Mouse (Mus musculus) spleen, postnatal 10 days (tissue): ENCODE data around the gene Olfr157.
"Not testable (repeated sequence)": the region's sequence is repeated elsewhere in the genome, so short reads cannot be mapped to it uniquely, and the experiment has no call there.

Experiments used
- DNase-seq, 2 experiments: peaks; one replicate each; pipeline ENCODE4 v3.0.0; 2021 to 2022; ENCODE audit warnings: low spot score in 2 of 2

Olfr157 gene

GRCm38 (mm10) chr4:43798936-43799335 lies 41.1 kb downstream of the Olfr157 start:
- DNase-seq = no peak

- not testable (repeated sequence) for DNase-seq
These were observed 44.2 kb downstream of the Olfr157 start for GRCm38 (mm10) chr4:43795844-43796243.

GRCm38 (mm10) chr4:43795296-43795695 lies 44.7 kb downstream of the Olfr157 start:
- no peak for DNase-seq
